Mouse (Mus musculus) heart, adult 2 months (tissue): Measurements from ENCODE around the gene Mrpl23.

ENCODE experiments used
- CTCF ChIP-seq: fragments of 200-600 bp; IDR thresholded peaks from 2 replicates; pipeline ENCODE4 v1.8.1; 2022; ENCODE audit warnings: antibody characterized with exemption, mild to moderate bottlenecking, moderate library complexity
- EP300 ChIP-seq: fragments of 200-500 bp; IDR thresholded peaks from 2 replicates; pipeline ENCODE4 v1.6.1; 2011; ENCODE audit warnings: low read depth, low read length, control low read depth; ENCODE audit not compliant: insufficient read depth

DNA sequence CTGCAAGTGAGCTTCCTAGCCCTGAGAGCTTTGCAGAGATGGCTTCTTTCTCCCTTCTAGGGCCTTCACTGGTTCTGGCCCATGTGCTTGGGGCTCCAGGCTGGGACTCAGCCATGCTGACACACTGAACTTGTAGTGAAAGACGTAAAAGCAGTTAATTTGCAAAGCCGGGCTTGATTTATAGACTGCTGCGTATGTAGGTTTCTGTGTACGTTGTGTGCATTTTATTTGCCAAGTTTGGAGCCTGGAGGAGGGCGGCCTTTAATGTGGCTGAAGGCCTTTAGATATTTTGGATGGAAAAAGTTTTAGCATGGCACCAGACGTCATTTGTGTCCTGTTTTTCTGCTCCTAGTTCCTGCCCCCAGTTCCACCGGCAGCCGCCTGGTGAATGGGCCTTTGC, 7.3 kb downstream of the Mrpl23 start:
- no peak for TF ChIP-seq CTCF
- no peak for TF ChIP-seq EP300
